Mouse (Mus musculus): ENCODE data around the gene Shisal1. TPM values are rescaled to one million over a fixed set of nuclear protein-coding genes. Genes with fewer than 3 reads are reported as not detected.

Gene Shisal1
- polyA plus RNA-seq, 1 experiment: 0.30 TPM

DNA sequence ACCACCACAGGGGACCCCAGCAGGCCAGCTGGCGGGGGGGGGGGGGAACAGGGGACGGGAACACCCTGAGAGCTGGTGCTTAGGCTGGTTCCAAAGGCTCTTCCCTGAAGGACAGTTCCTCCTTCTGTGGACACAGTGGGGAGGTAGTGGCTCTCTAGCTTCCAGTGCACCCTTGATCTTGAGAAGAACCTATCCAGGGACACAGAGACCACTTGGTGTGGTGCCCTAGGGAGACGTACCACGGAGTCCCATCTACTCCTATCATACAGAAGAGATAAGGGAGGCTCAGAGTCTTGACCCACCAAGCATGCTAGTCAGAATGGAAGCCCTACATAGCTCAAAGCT, 28.7 kb downstream of the Shisal1 start:
- H3K27ac ChIP-seq (ENCODE audit: insufficient read depth, low read length): no peak overlapping the region
- H3K4me1 ChIP-seq (ENCODE audit: control insufficient read depth, insufficient read depth, low read length): peaks cover 3% of the 10 kb centered on the region
- no peak overlapping the region for H3K9ac ChIP-seq (ENCODE audit: low read depth, poor library complexity, severe bottlenecking)
- H3K27me3 ChIP-seq (ENCODE audit: control insufficient read depth, insufficient read depth, low read length, poor library complexity, severe bottlenecking): no peaks in the 10 kb centered on the region
- TF ChIP-seq EP300 (IDR thresholded peaks at IDR 0.05; ENCODE audit: insufficient read depth, low read depth, low read length) (no peak), CTCF (IDR thresholded peaks at IDR 0.05; ENCODE audit: low read depth, low read length) (no peak), POLR2A (IDR thresholded peaks at IDR 0.05; ENCODE audit: insufficient read depth, low read length) (no peak)
- H3K9me3 ChIP-seq (replicated peaks; ENCODE audit: control insufficient read depth, insufficient read depth, low read length, poor library complexity, severe bottlenecking): no peaks in the 10 kb centered on the region
- H3K4me3 ChIP-seq (ENCODE audit: low read depth, low read length): no peak overlapping the region
- H3K36me3 ChIP-seq (ENCODE audit: control insufficient read depth, insufficient read depth, low read length, poor library complexity, severe bottlenecking): no peaks in the 10 kb centered on the region

DNA sequence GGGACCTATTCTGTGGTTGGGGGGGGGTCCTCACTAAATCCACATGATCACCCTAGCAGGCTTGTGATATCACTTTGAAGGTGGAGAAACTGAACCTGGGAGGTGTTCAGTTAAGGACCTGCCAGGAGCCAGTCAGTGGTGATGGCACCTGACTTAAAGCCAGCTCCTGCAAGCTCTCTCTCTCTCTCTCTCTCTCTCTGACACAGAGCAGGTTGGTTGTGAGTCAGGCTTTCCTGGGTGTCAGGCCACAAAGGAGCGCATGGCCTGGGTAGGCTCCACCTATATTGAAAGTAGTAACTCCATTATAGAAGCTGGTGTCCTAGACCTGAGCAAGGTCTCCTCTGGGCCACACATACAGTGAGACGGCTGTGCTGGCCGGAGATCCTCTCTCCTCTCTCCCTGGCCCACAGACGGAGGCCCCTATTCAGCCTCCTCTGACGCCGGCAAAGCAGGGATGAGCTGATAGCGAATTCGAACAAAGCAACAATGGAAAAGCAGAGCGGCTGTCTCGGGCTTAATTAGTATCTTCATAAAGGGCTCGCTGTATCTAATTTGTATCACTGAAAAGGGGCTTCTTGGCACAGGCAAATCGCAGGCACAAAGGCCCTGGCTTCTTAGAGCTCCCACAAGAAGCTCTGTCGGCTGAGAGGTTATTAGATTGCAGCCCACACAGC, 29.2 kb downstream of the Shisal1 start:
- no peak overlapping the region for H3K4me3 ChIP-seq (ENCODE audit: low read depth, low read length)
- H3K4me1 ChIP-seq (ENCODE audit: control insufficient read depth, insufficient read depth, low read length): peaks cover 3% of the 10 kb centered on the region
- H3K27ac ChIP-seq (ENCODE audit: insufficient read depth, low read length): no peak overlapping the region
- H3K9me3 ChIP-seq (replicated peaks; ENCODE audit: control insufficient read depth, insufficient read depth, low read length, poor library complexity, severe bottlenecking): no peaks in the 10 kb centered on the region
- no peaks in the 10 kb centered on the region for H3K36me3 ChIP-seq (ENCODE audit: control insufficient read depth, insufficient read depth, low read length, poor library complexity, severe bottlenecking)
- no peak overlapping the region for H3K9ac ChIP-seq (ENCODE audit: low read depth, poor library complexity, severe bottlenecking)
- TF ChIP-seq POLR2A (IDR thresholded peaks at IDR 0.05; ENCODE audit: insufficient read depth, low read length) (no peak), EP300 (IDR thresholded peaks at IDR 0.05; ENCODE audit: insufficient read depth, low read depth, low read length) (no peak), CTCF (IDR thresholded peaks at IDR 0.05; ENCODE audit: low read depth, low read length) (no peak)
- no peaks in the 10 kb centered on the region for H3K27me3 ChIP-seq (ENCODE audit: control insufficient read depth, insufficient read depth, low read length, poor library complexity, severe bottlenecking)

DNA sequence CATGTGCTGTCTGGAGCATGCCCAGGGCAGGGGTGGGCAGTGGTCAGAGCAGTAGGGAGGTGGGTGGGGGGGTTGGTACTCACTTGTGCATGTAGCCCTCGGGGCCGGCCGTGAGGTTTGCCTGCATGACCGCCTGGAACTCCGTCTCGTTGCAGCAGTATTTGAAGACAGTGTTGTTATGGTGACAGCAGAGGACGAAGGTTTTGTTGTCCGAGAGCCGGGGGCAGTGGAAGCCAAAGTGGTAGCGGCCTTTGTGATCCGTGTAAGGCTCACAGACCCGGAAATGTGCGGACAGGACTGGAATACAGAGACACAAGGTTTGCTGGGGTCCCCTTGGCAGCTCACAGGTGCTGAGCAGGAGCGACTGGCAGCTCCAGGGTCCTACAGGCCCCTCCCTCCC, 29.9 kb downstream of the Shisal1 start:
- Histone ChIP-seq H3K4me3 (ENCODE audit: low read depth, low read length) (no peak overlapping the region), H3K27ac (ENCODE audit: insufficient read depth, low read length) (no peak overlapping the region), H3K4me1 (ENCODE audit: control insufficient read depth, insufficient read depth, low read length) (peaks cover 4% of the 10 kb centered on the region), H3K36me3 (ENCODE audit: control insufficient read depth, insufficient read depth, low read length, poor library complexity, severe bottlenecking) (no peaks in the 10 kb centered on the region), H3K27me3 (ENCODE audit: control insufficient read depth, insufficient read depth, low read length, poor library complexity, severe bottlenecking) (no peaks in the 10 kb centered on the region), H3K9ac (ENCODE audit: low read depth, poor library complexity, severe bottlenecking) (no peak overlapping the region), H3K9me3 (replicated peaks; ENCODE audit: control insufficient read depth, insufficient read depth, low read length, poor library complexity, severe bottlenecking) (no peaks in the 10 kb centered on the region)
- TF ChIP-seq POLR2A (IDR thresholded peaks at IDR 0.05; ENCODE audit: insufficient read depth, low read length) (no peak), CTCF (IDR thresholded peaks at IDR 0.05; ENCODE audit: low read depth, low read length) (no peak), EP300 (IDR thresholded peaks at IDR 0.05; ENCODE audit: insufficient read depth, low read depth, low read length) (no peak)

DNA sequence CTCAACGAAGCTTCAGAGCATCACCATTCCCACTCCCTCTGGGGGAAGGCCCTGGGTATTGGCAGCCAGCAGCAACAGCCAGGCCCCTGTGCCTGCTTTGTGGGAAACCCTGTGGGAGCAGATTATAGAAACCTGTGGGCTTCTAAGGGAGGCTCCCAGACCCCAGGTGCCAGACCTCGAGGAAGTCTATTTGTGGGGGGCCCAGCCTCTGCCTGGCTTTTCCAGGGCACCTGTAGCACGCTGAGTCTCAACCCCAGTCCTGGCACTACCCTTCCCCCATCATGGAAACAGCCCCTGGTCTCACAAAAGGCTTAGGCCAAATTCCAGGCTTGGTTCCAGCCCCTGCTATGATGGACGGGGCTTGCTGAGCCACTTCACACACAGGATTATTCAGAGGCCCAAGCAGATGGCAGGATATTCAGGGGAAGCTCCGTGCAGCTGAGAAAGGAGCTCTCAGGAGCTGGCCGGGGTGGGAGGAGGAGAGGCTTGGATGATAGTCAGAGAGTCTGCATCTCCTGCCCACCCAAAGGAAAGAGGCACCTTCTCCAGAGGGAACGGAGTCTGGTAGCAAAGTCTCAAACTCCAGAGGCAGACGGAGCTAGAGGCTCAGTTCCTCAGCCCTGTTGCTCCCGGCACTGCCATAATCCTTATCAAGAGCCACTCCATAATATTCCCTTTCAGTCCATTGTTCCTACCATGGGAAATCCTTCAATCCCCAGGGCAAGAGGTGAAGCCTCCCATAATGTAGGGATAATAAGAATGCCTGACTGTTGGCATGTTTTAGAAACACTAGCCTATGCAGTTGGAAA, 32.7 kb downstream of the Shisal1 start:
- Histone ChIP-seq H3K36me3 (ENCODE audit: control insufficient read depth, insufficient read depth, low read length, poor library complexity, severe bottlenecking) (no peaks in the 10 kb centered on the region), H3K4me3 (ENCODE audit: low read depth, low read length) (no peak overlapping the region), H3K9me3 (replicated peaks; ENCODE audit: control insufficient read depth, insufficient read depth, low read length, poor library complexity, severe bottlenecking) (no peaks in the 10 kb centered on the region), H3K9ac (ENCODE audit: low read depth, poor library complexity, severe bottlenecking) (no peak overlapping the region), H3K4me1 (ENCODE audit: control insufficient read depth, insufficient read depth, low read length) (peaks cover 4% of the 10 kb centered on the region), H3K27ac (ENCODE audit: insufficient read depth, low read length) (no peak overlapping the region), H3K27me3 (ENCODE audit: control insufficient read depth, insufficient read depth, low read length, poor library complexity, severe bottlenecking) (no peaks in the 10 kb centered on the region)
- no peak for TF ChIP-seq POLR2A (IDR thresholded peaks at IDR 0.05; ENCODE audit: insufficient read depth, low read length)
- TF ChIP-seq CTCF (IDR thresholded peaks at IDR 0.05; ENCODE audit: low read depth, low read length): no peak
- TF ChIP-seq EP300 (IDR thresholded peaks at IDR 0.05; ENCODE audit: insufficient read depth, low read depth, low read length): no peak

DNA sequence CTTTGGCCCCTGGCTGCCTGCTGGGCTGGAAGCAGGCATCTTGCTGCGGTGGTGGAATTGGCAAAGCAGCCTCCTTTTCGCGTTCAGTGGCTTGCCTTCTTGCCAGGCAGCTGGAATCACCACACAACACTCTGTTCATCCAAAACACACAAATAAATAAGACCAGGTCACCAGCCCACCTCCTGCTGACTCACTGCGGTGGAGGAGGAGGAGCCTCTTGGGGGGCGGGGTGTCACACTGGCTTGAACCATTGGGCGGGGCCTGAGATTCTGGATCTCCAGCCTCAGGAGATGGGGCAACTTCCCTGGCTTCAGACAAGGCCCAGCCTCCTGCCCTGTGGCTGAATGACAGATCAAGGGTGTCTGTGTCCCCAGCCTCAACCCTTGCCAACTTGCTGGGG, 34.5 kb downstream of the Shisal1 start:
- Histone ChIP-seq H3K9me3 (replicated peaks; ENCODE audit: control insufficient read depth, insufficient read depth, low read length, poor library complexity, severe bottlenecking) (no peaks in the 10 kb centered on the region), H3K27me3 (ENCODE audit: control insufficient read depth, insufficient read depth, low read length, poor library complexity, severe bottlenecking) (no peaks in the 10 kb centered on the region), H3K9ac (ENCODE audit: low read depth, poor library complexity, severe bottlenecking) (no peak overlapping the region), H3K27ac (ENCODE audit: insufficient read depth, low read length) (peak overlapping the region; percentile 14; the same call in 1 of the 2 replicates), H3K4me1 (ENCODE audit: control insufficient read depth, insufficient read depth, low read length) (peaks cover 4% of the 10 kb centered on the region), H3K36me3 (ENCODE audit: control insufficient read depth, insufficient read depth, low read length, poor library complexity, severe bottlenecking) (no peaks in the 10 kb centered on the region), H3K4me3 (ENCODE audit: low read depth, low read length) (peak overlapping the region; percentile 5; the same call in 1 of the 2 replicates)
- TF ChIP-seq EP300 (IDR thresholded peaks at IDR 0.05; ENCODE audit: insufficient read depth, low read depth, low read length) (no peak), CTCF (IDR thresholded peaks at IDR 0.05; ENCODE audit: low read depth, low read length) (no peak), POLR2A (IDR thresholded peaks at IDR 0.05; ENCODE audit: insufficient read depth, low read length) (no peak)

DNA sequence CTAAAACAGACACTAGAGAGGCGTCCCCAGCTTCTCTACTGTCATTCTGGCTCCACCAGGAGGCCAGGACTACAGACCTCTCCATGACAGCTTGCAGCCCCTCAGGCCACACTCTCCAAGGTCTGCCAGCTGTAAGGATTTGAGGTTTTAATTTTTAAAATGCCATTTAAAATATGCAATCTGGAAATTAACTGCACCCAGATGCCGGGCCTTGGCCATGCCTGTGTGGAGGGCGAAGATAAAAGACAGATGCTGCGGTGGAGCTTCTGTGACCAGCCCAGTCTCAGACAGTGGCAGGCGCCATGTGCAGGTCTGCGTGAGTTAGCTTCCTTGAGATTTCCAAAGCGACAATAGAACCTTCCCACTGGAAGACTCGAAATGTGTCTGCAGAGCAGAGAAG, 36.8 kb downstream of the Shisal1 start:
- no peaks in the 10 kb centered on the region for H3K9me3 ChIP-seq (replicated peaks; ENCODE audit: control insufficient read depth, insufficient read depth, low read length, poor library complexity, severe bottlenecking)
- TF ChIP-seq CTCF (IDR thresholded peaks at IDR 0.05; ENCODE audit: low read depth, low read length): no peak
- no peak for TF ChIP-seq EP300 (IDR thresholded peaks at IDR 0.05; ENCODE audit: insufficient read depth, low read depth, low read length)
- TF ChIP-seq POLR2A (IDR thresholded peaks at IDR 0.05; ENCODE audit: insufficient read depth, low read length): no peak
- no peak overlapping the region for H3K27ac ChIP-seq (ENCODE audit: insufficient read depth, low read length)
- H3K36me3 ChIP-seq (ENCODE audit: control insufficient read depth, insufficient read depth, low read length, poor library complexity, severe bottlenecking): no peaks in the 10 kb centered on the region
- H3K4me3 ChIP-seq (ENCODE audit: low read depth, low read length): no peak overlapping the region
- peaks cover 4% of the 10 kb centered on the region for H3K4me1 ChIP-seq (ENCODE audit: control insufficient read depth, insufficient read depth, low read length)
- no peak overlapping the region for H3K9ac ChIP-seq (ENCODE audit: low read depth, poor library complexity, severe bottlenecking)
- H3K27me3 ChIP-seq (ENCODE audit: control insufficient read depth, insufficient read depth, low read length, poor library complexity, severe bottlenecking): no peaks in the 10 kb centered on the region

All from ES-Bruce4 (cell line).